Mouse (Mus musculus): ENCODE measurements around the gene Fxn.

Gene Fxn

DNA sequence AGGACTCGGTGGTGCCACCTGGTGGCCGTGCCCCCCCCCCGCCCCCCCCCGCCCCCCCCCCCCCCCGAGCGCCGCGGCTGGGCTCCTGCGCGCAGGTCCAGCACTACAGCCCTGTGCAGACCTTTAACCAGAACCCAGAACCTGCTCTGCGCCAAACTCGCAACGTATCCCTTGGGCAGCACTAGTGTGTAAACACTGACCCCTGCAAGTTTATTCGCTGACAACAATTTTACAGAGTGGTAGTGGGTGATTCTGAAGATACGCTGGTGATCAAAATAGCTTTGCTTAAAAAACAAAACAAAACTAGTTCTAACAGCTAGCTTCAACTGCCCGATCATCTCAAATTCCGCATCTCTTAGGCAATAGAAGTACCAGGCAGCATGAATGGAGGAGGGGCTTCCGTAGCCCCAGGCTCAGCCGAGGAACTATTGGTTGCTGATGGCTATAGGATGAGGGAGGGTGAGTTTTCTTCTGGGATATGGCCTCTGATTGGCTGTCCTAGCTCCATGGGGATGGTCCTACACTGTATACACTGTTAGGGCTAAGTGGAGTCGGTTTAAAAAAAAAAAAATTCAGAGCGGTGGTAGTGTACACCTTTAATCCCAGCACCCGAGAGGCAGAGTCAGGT lies at the start of gene Fxn:
Gene Fxn, minus strand, starts transcription at position 5 of the 628 bp plus-strand sequence.
- peak; percentile 86 for DNase-seq (ENCODE audit: low read depth, low spot score)

- DNase-seq (ENCODE audit: low read depth, low spot score) = no peak
Measured at GRCm38 (mm10) chr19:24327921-24328320, 47.5 kb upstream of the Fxn start.

DNA sequence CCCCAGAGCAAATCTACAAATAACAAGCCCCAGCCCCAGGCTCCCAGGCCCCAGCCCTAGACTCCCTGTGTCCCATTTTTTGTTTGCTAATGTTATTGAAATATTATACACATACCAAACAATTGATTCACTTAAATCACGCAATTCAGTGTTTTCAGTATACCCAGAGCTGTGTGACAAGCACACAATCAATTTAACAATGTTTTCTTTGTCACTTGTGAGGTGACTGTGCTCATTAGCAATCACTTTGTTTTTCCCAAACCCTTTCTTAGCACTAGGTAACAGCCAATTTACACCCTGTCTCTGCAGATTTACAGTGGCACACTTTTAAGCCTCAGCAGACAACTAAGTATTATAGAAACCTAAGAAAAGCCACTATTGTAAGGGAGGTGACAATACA lies 46.6 kb upstream of the Fxn start:
- no peak for DNase-seq (ENCODE audit: low read depth, low spot score)

DNA sequence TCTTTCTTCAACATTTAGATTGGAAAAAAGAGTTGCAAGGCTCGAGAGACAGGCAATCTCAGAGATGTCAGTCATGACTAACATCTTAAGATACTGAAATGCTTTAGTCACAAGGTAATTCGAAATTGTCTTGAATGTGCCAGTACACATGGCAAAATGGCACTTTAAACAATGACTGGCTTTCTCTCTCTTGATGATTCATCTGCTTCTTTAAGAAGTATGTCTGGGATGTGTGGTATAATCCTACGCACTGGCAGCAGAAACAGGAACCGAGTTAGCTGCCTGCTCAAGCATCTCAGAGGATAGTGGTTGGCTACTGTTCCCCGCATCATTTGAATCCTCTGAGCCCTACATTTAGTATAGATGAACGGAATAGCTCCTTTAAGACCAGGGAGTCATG lies 45.3 kb upstream of the Fxn start:
- DNase-seq (ENCODE audit: low read depth, low spot score) = no peak

- DNase-seq (ENCODE audit: low read depth, low spot score) = no peak
Measured at GRCm38 (mm10) chr19:24323841-24324613, 43.6 kb upstream of the Fxn start.

DNA sequence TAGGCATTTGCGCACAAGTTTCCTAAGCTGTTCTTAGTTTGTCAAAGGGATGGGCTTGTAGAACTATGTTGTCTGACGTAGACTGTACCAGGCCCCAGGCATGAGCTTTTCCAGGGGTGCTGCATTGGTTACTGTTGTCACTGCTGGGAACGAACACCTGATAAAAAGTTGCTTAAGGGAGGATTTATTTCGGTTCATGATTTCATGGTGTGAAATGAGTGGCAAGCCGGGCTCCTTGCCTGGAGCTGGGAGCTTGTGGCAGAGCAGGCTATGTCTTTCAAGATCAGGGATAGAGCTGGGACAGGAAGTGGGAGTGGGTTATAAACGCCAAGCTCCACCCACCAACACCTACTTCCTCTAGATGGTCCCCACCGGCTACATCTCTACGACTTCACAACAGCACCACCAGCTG lies 41.5 kb upstream of the Fxn start:
- DNase-seq (ENCODE audit: low read depth, low spot score) = no peak

GRCm38 (mm10) chr19:24321211-24321899 lies 41.0 kb upstream of the Fxn start:
- no peak for DNase-seq (ENCODE audit: low read depth, low spot score)

DNA sequence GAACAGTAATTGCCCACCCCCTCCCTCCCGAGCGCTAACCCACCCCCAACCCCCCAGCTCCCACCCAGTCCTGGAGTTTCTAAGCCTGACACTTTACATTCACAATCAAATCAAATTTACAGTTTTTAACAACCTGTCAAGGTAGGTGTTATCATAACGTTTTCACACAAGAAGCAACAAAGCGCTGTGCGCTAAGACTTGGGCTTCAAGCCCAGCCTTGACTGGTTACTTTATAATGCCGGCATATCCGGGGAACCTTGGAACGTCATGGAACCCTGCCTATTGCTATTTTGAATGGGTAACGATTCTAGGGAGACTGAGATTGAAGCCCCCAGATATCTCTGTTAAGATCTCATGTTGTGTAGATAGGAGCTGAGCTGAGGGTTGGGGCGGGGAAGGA lies 37.8 kb upstream of the Fxn start:
- no peak for DNase-seq (ENCODE audit: low read depth, low spot score)

DNA sequence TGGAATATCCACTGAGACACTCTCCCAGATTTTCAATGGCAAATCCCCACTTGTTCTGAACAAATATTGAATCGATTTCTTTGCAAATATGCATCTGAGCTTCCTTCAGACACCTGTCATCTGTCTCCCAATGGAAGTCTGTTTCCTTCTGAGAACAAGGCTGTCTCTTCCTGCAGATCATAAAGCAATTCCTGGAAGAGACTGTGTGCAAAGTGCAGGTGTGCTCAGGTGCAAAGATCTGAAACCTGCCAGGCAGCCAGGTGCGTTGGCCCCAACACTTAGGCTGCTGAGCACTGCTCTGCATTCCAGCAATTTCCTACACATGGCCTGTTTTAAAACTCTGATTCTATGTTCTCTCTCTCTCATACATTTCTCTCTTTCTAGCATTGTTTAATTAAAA lies 37.3 kb upstream of the Fxn start:
- no peak for DNase-seq (ENCODE audit: low read depth, low spot score)

DNA sequence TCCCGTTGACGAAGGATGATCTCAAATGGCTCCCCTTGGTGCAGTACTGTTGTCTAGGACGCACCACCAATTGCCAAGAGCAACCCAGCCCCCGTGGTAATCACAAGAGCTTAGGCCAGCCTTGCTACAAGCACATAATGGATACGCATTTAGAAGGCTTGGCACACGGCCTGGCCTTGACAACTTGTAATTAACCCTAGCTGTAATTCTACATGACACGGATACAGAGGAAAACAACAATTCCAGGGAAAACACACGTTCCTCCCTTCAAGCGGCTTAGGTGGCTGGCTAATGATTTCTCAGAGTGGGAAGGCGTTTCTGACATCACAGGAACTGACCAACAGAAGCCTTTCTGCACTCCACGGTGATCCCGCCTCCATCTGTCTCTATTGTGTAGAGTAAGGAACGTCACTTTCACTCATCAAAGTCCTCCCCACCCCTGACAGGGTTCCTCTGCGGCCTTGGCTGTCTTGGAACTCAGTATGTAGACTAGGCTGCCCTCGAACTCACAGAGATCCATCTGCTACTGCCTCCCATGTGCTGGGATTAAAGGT lies 36.7 kb upstream of the Fxn start:
- no peak for DNase-seq (ENCODE audit: low read depth, low spot score)

DNA sequence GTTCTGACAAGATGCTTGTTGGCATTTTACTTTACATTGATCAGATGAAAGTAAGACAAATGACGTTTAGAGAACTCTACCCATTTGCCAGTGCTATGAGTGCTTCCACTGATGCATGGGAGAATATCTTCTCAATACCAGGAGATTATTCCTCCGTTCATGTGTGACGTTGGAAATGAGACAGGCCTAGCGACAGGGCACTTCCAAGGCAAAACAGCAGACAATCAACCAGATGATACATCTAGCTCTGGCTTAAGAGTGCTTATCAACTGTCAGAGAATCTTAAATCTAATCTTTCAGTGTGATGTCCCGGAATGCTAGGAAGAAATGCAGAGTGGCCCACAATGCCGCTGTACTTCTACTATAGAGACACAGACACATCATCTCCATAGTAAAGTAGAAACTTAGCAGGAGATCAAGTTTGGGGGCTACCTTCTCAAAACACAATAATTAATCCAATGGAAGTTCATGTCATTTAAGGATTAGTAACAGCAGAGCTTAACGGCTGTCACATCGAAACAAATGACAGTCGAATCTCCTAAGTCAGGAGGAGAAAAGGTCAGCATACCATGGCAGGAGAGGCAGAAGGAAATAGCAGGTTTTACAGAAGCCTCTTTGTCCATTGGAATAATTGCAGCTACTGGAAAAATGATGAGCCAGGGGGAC lies 35.8 kb upstream of the Fxn start:
- DNase-seq (ENCODE audit: low read depth, low spot score) = no peak

DNA sequence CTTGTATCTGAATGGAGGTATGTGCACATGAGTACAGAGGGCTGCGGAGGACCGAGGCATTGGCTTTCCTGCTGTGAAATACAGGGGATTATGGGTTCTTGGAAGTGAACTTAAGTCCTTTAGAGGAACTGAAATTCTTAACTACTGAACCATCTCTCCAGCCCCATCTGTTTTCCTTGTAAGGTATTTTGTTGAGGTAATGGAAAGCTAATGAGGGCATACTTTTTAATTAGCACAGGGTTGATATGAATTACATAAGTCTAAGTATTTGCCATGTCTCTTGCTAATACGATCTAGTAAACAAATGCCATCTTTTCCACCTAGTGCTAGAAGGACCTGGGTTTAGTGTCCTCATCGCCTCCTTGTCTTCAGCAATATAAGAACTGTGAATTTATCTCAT lies 34.8 kb upstream of the Fxn start:
- no peak for DNase-seq (ENCODE audit: low read depth, low spot score)

DNA sequence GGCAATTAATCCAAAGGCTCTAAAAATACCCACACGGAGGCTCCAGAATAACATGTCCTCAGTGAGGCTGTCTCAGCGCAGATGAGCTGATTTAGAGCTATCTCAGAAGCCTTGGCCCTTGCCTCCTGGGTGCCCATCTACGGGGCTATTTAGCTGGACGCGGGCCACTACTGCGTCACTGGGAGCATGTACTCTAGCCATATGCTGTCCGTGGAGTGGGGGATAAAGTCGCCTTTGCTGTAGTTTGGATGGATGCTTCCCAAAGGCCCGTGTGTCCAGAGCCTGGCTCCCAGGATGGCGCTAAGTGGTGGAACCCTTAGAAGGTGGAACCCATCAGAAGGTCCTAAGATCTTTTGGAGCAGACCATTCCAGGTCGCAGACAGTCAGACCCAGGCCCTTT lies 34.3 kb upstream of the Fxn start:
- DNase-seq (ENCODE audit: low read depth, low spot score) = no peak

DNA sequence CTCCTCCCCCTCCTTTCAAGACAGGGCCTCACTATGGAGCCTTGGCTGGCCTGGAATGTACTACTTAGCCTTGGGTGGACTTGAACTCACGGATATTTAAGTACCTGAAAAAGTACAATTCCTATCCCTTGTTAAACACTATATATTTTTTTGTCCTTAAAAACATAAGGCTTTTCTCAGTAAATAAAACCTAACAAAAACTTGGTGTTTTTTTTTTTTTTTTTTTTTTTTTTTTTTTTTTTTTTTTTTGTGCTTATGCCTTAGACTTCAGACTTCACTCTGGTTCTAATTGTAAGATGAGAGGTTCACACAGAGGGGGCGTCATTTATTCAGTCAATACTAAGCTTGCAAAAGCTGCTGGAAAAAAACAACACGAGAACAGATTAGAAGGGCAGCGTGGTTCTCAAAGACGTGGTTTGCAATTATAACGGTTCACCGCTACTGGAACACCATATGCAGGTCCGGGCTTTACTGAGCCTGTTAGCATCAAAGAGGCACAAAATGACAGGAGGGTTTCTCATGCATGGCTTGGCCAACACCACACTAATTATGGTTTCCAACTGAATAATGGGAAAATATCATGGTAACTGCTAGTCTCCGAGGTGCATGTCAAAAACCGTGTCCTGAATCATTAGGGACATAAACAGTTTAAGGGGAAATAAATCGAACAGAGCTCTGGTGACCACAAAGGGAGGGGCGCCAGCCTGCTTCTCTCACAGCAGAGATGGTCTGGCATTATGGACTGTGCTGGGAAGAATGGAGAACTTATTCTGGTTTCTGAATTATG lies 32.3 kb upstream of the Fxn start:
- no peak for DNase-seq (ENCODE audit: low read depth, low spot score)

DNA sequence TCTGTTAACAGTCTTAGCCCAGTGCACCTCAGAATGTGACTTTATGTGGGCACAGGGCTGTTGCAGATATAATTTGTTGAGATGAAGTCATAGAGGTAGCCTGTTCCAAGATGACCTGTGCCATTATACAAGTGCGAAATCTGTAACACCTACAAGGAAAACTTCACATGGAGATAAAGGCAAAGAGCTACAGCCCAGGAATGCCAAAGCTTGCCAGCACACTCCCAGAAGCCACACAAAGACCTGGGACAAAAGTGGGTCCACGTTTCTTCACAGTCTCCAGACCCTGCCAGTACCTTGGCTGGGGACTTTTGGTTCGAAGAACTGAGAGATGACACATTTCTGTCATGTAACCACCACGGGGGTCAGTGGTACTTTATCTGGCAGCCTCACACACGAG lies 31.6 kb upstream of the Fxn start:
- no peak for DNase-seq (ENCODE audit: low read depth, low spot score)

DNA sequence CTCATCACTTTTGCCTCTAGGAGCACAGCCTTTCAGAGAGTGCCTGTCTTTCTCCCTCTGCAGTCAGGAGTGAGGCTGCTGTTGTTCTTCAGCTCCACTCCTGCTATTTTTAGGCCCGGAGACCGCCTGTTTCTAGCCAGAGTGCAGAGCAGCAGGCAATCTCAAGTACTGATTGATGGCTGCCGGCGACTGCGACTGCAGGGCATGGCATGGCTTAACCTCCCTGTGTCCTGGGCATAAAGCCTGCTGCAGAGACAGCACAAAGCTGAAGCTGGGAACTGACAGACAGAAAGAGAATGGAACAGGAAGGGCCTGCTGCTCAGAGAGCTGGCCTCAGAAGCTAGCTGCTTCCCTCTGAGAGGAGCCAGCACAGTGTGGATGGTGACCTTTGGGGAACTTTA lies 27.9 kb upstream of the Fxn start:
- DNase-seq (ENCODE audit: low read depth, low spot score) = no peak

- no peak for DNase-seq (ENCODE audit: low read depth, low spot score)
Measured at GRCm38 (mm10) chr19:24307271-24308221, 27.1 kb upstream of the Fxn start.

GRCm38 (mm10) chr19:24306351-24306750 lies 25.9 kb upstream of the Fxn start:
- no peak for DNase-seq (ENCODE audit: low read depth, low spot score)

GRCm38 (mm10) chr19:24302198-24302597 lies 21.8 kb upstream of the Fxn start:
- DNase-seq (ENCODE audit: low read depth, low spot score) = no peak

- no peak for DNase-seq (ENCODE audit: low read depth, low spot score)
Measured at GRCm38 (mm10) chr19:24301768-24302148, 21.4 kb upstream of the Fxn start.

All from WW6 (cell line).